Mouse (Mus musculus): Measurements from ENCODE around the gene L3hypdh.

GRCm38 (mm10) chr12:72102776-72103175 lies 17.5 kb upstream of the L3hypdh start:
- TF ChIP-seq CTCF (IDR thresholded peaks at IDR 0.05; ENCODE audit: low read depth) (no peak), EP300 (IDR thresholded peaks at IDR 0.05; ENCODE audit: low read depth) (no peak)
